Mouse (Mus musculus) intestine, embryonic 15.5 days (tissue): ENCODE measurements at regions not wholly inside any gene's neighbourhood (a gene's known extent, or its start where the extent isn't known, plus 50 kb on each side); places are given as distances from the start of the nearest gene placed in this dataset.

Experiments used
- ATAC-seq: fragments of 200-750 bp; cut with Nextera tagmentation; 2 replicates; pipeline ENCODE4 v1.8.0; 2017; ENCODE audit warnings: moderate TSS enrichment, moderate library complexity
- H3K27ac ChIP-seq: fragments of 300-500 bp; sonication (generic); 2 replicates; pipeline ENCODE4 v1.5.1; 2015; ENCODE audit warnings: mild to moderate bottlenecking, inconsistent platforms
- H3K27me3 ChIP-seq: fragments of 300-500 bp; sonication (generic); replicated peaks from 2 replicates; pipeline ENCODE4 v1.6.1; 2015; ENCODE audit warnings: inconsistent platforms
- H3K36me3 ChIP-seq: fragments of 300-500 bp; sonication (generic); 2 replicates; pipeline ENCODE4 v1.6.1; 2015; ENCODE audit warnings: inconsistent platforms
- H3K4me1 ChIP-seq: fragments of 300-500 bp; sonication (generic); replicated peaks from 2 replicates; pipeline ENCODE4 v1.6.1; 2015; ENCODE audit warnings: inconsistent platforms
- H3K4me2 ChIP-seq: fragments of 300-500 bp; sonication (generic); replicated peaks from 2 replicates; pipeline ENCODE4 v1.6.1; 2015; ENCODE audit warnings: mild to moderate bottlenecking, inconsistent platforms
- H3K4me3 ChIP-seq: fragments of 300-500 bp; sonication (generic); replicated peaks from 2 replicates; pipeline ENCODE4 v1.5.1; 2015; ENCODE audit warnings: inconsistent platforms
- H3K9ac ChIP-seq: fragments of 300-500 bp; sonication (generic); 2 replicates; pipeline ENCODE4 v1.6.1; 2015; ENCODE audit warnings: inconsistent platforms
- H3K9me3 ChIP-seq: fragments of 300-500 bp; sonication (generic); 2 replicates; pipeline ENCODE4 v1.6.1; 2016; ENCODE audit warnings: inconsistent platforms
- WGBS: fragments of 180-500 bp; shearing (Covaris S2); methylation state at CpG from one replicate; pipeline ENCODE4 v1.1.7; 2015; 5-methylcytosine and 5-hydroxymethylcytosine counted together

GRCm38 (mm10) chr1:47050492-47050891, 157.8 kb upstream of the Slc39a10 start:
- Histone ChIP-seq H3K4me1 (no peaks in the 10 kb centered on the region), H3K36me3 (no peaks in the 10 kb centered on the region), H3K27ac (no peak overlapping the region), H3K27me3 (no peaks in the 10 kb centered on the region), H3K9ac (no peak overlapping the region), H3K4me3 (no peak overlapping the region), H3K4me2 (no peak overlapping the region), H3K9me3 (no peaks in the 10 kb centered on the region)
- 67% methylated on average over 1 of the region's 1 CpGs for WGBS
- ATAC-seq = no peak

GRCm38 (mm10) chr1:47037576-47037975, 144.9 kb upstream of the Slc39a10 start:
- Histone ChIP-seq H3K9me3 (no peaks in the 10 kb centered on the region), H3K36me3 (no peaks in the 10 kb centered on the region), H3K4me3 (no peak overlapping the region), H3K9ac (no peak overlapping the region), H3K27me3 (no peaks in the 10 kb centered on the region), H3K27ac (no peak overlapping the region), H3K4me1 (no peaks in the 10 kb centered on the region), H3K4me2 (no peak overlapping the region)
- no peak for ATAC-seq
- 65% methylated on average over 2 of the region's 2 CpGs for WGBS

DNA sequence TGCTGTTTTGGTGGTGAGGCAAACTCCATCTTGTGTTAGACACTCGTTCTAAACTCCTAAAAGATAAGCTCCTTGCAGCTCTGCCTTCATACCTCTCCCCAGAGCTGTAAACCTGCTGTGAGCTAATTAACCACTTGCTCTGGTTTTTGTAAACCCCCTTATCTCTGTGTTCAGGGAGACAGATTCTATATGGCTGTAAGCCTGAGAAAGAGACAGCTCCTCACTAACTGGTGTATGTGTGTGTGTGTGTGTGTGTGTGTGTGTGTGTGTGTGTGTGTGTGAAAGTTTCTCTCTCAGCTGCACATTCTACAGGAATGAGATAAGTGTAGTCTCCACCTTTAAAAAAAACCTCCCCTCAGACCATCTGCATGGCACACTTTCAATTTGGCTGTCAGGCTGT, 126.7 kb upstream of the Slc39a10 start:
- Histone ChIP-seq H3K9ac (no peak overlapping the region), H3K4me1 (no peaks in the 10 kb centered on the region), H3K27me3 (no peaks in the 10 kb centered on the region), H3K4me3 (no peak overlapping the region), H3K27ac (no peak overlapping the region), H3K9me3 (no peaks in the 10 kb centered on the region), H3K36me3 (no peaks in the 10 kb centered on the region), H3K4me2 (no peak overlapping the region)
- 8% methylated on average over 1 of the region's 1 CpGs for WGBS
- no peak for ATAC-seq

DNA sequence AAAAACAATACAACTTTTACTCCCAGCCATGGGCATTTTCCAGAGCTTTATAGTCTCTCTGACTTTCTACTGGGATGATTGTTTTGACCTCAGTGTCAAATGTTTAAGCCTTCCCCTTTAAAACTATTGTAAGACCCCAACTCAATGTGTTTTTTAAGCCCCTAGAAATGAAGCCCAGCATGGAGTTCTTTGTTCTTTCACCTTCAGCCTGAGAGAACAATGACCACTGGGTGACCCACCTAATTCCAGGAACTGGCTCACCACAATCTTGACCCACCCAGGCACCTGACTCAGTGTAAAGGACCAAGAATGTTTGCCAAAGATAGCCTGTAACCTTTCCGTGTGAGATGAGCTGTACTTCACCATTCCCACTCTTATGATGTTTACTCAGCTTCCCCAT, 121.9 kb upstream of the Slc39a10 start:
- no peak overlapping the region for H3K27ac ChIP-seq
- ATAC-seq = no peak
- no peak overlapping the region for H3K9ac ChIP-seq
- H3K27me3 ChIP-seq = no peaks in the 10 kb centered on the region
- H3K4me2 ChIP-seq = no peak overlapping the region
- H3K36me3 ChIP-seq = no peaks in the 10 kb centered on the region
- H3K9me3 ChIP-seq = no peaks in the 10 kb centered on the region
- WGBS = 76% methylated on average over 1 of the region's 1 CpGs
- no peak overlapping the region for H3K4me3 ChIP-seq
- no peaks in the 10 kb centered on the region for H3K4me1 ChIP-seq

DNA sequence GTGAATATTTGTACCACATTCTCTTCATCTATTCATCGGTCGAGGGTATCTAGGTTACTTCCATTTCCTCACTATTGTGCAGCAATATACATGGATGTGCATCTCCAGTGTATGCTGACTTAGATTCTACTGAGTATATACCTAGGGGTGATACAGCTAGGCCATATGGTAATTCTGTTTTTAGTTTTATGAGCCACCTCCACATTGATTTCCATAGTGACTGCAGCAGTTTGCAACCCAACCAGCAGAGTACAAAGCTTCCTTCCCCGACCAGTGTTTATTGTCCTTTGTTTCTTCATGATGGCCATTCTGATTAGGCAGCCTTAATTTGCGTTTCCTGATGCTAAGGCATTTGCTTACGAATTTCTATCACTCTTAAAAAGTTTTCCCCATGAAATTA, 111.1 kb upstream of the Slc39a10 start:
- 75% methylated on average over 5 of the region's 5 CpGs for WGBS
- no peak overlapping the region for H3K9ac ChIP-seq
- H3K4me2 ChIP-seq = no peak overlapping the region
- H3K36me3 ChIP-seq = no peaks in the 10 kb centered on the region
- H3K9me3 ChIP-seq = no peaks in the 10 kb centered on the region
- ATAC-seq = no peak
- H3K27me3 ChIP-seq = no peaks in the 10 kb centered on the region
- no peak overlapping the region for H3K4me3 ChIP-seq
- no peaks in the 10 kb centered on the region for H3K4me1 ChIP-seq
- H3K27ac ChIP-seq = no peak overlapping the region

DNA sequence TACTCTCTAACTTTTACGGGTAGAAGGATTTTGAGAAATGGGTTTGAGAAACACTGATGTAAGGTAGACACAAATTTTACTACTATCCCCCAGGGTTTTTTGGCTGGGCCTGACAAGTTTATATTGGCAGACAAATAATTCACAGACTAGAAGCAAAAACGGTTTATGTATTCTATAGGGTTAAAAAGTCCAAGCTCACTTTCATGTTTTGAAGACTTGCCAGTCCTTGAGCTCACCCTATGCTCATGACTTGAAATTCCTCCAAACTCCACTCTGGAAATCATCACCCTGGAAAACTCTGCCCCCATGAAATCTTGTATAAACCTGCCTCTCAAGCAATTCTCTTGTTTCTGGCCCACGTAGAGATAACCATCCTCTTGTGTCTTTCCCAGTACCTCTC, 106.7 kb upstream of the Slc39a10 start:
- H3K27me3 ChIP-seq = no peaks in the 10 kb centered on the region
- WGBS = 47% methylated on average over 3 of the region's 3 CpGs
- H3K27ac ChIP-seq = no peak overlapping the region
- H3K4me2 ChIP-seq = no peak overlapping the region
- H3K36me3 ChIP-seq = no peaks in the 10 kb centered on the region
- H3K9ac ChIP-seq = no peak overlapping the region
- no peaks in the 10 kb centered on the region for H3K9me3 ChIP-seq
- no peak overlapping the region for H3K4me3 ChIP-seq
- H3K4me1 ChIP-seq = no peaks in the 10 kb centered on the region
- peak; percentile 31; the same call in 1 of the 2 replicates for ATAC-seq

DNA sequence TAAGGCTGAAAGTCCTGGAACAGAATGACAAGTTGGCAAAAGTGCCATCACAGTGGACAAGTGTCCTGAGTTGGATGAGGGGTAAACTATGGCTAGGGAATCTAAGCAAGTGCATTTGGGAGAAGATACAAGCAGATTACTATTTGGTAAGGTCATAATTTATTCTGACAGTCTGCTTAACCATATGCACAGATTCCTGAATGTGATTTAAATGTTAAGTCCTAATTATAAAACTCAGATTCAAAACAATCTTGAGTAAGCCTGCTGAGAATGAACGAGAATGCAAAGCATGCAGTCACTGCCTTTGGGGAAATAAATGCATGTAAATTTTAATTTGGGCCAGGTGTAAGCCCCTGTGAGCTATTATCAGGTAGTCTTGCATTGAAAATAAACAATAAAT, 93.3 kb upstream of the Slc39a10 start:
- Histone ChIP-seq H3K36me3 (no peaks in the 10 kb centered on the region), H3K4me3 (no peak overlapping the region), H3K4me1 (no peaks in the 10 kb centered on the region), H3K4me2 (no peak overlapping the region), H3K9me3 (no peaks in the 10 kb centered on the region), H3K9ac (no peak overlapping the region), H3K27me3 (no peaks in the 10 kb centered on the region), H3K27ac (no peak overlapping the region)
- ATAC-seq = no peak
- WGBS = 78% methylated on average over 1 of the region's 1 CpGs

DNA sequence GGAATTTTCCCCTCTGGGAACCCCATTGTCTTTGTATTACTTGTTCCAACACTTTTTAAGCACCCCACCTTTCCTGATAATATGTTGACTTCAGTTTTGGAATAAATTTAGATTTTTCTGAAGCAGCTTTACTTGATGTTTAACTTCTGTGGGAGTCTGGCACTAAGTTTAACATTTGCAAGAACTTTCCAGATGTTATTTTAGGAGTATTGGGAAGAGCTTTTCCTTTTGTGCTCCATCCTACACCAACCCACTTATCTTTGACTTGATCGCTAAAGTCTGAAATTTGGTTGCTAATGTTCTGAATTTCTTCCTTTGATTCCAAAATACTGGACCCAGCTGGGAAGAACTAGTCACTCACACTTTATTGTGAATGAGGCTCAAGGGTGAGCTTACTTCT, 90.4 kb upstream of the Slc39a10 start:
- H3K27me3 ChIP-seq = no peaks in the 10 kb centered on the region
- WGBS = 82% methylated on average over 1 of the region's 1 CpGs
- no peak overlapping the region for H3K27ac ChIP-seq
- no peak overlapping the region for H3K4me2 ChIP-seq
- no peaks in the 10 kb centered on the region for H3K9me3 ChIP-seq
- H3K4me3 ChIP-seq = no peak overlapping the region
- no peak overlapping the region for H3K9ac ChIP-seq
- no peak for ATAC-seq
- no peaks in the 10 kb centered on the region for H3K36me3 ChIP-seq
- no peaks in the 10 kb centered on the region for H3K4me1 ChIP-seq

- Histone ChIP-seq H3K4me2 (no peak overlapping the region), H3K27ac (no peak overlapping the region), H3K4me1 (no peaks in the 10 kb centered on the region), H3K27me3 (no peaks in the 10 kb centered on the region), H3K9ac (no peak overlapping the region), H3K9me3 (no peaks in the 10 kb centered on the region), H3K4me3 (no peak overlapping the region), H3K36me3 (no peaks in the 10 kb centered on the region)
- ATAC-seq = no peak
- WGBS = 36% methylated on average over 3 of the region's 3 CpGs
These were observed 77.8 kb upstream of the Slc39a10 start for GRCm38 (mm10) chr1:46970470-46970869.

DNA sequence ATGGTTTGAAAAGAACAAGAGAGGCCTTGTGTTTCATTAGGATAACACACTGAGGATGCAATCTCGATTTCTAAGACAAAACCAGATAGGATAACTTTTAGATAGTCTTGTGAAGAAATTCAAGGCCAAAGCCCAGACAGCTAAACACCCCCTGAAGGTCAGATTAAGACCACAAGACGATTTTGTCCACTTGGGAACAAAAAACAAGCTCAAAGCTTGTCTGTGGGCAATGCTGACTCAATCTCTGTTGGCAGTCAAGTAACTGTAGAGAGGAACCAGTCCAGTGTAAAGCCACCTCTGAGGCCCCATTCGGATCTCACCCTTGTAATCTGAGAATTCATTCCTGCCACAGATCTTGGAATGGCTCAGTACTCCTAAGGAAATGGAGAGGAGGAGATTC, 75.7 kb upstream of the Slc39a10 start:
- Histone ChIP-seq H3K4me2 (no peak overlapping the region), H3K9ac (no peak overlapping the region), H3K4me3 (no peak overlapping the region), H3K27ac (no peak overlapping the region), H3K4me1 (no peaks in the 10 kb centered on the region), H3K36me3 (no peaks in the 10 kb centered on the region), H3K27me3 (no peaks in the 10 kb centered on the region), H3K9me3 (no peaks in the 10 kb centered on the region)
- 74% methylated on average over 3 of the region's 3 CpGs for WGBS
- ATAC-seq = no peak

DNA sequence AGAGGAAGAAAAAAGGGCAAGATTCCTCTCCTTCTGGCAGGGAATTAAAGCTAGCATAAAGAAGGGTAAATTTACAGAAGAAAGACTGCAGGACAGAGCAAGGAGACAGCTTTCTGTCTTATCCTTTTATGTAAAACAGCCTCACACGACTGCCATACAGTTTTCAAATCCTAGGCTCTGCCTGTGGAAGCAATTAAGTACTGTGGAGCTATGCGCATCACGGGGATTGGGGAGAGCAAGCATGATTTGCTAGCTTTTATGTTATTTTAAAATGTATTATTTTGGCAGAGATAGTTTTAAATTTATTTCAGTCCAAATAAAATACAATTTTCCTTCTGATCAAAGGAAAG, 74.2 kb upstream of the Slc39a10 start:
- no peaks in the 10 kb centered on the region for H3K9me3 ChIP-seq
- no peaks in the 10 kb centered on the region for H3K36me3 ChIP-seq
- no peak overlapping the region for H3K4me2 ChIP-seq
- no peak overlapping the region for H3K4me3 ChIP-seq
- no peak overlapping the region for H3K27ac ChIP-seq
- WGBS = 67% methylated on average over 3 of the region's 3 CpGs
- no peaks in the 10 kb centered on the region for H3K4me1 ChIP-seq
- H3K27me3 ChIP-seq = no peaks in the 10 kb centered on the region
- H3K9ac ChIP-seq = no peak overlapping the region
- no peak for ATAC-seq

DNA sequence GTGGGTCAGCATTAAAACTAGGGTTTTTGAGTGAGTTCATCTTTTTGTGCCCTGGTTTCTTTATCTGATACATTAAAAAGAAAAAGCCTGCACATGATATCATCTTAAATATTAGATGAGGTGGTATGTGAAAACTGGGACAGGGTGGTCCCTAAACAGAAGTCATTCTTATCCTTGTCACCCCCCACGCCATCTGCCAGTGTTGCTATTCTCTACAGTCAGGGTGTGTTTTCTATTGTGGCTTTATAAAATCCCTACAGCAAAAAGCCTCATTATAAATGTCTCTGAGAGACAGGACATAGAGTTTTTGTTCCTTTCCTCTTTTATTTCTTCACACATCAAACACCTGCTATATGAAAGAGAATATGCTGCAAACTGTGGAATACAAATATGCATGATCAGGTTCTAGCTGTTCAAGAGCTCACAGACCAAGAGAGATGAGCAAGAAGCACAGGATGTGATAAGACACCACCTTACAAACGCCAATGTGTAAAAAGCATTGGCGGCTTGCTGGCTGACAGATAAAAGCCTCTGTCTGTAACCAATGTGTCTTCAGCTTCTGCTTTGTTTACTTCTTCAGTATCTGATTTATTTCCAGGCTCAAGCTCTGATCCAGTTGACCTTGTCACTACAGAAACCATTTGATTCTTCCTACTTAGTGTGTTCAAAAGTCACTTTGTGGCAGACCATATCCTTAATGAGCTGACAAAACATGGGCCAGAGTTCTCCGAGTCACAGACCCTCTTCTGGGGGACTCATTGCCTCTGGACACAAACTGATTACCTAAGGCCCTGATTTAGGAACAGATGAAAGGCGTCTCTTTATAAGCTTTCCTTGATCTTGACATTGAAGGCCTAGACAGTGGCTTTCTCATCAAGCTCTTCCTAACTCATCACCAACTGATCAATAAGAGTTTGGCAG, 73.6 kb upstream of the Slc39a10 start:
- Histone ChIP-seq H3K36me3 (no peaks in the 10 kb centered on the region), H3K9me3 (no peaks in the 10 kb centered on the region), H3K27me3 (no peaks in the 10 kb centered on the region), H3K4me1 (no peaks in the 10 kb centered on the region), H3K9ac (no peak overlapping the region), H3K4me3 (no peak overlapping the region), H3K4me2 (no peak overlapping the region), H3K27ac (no peak overlapping the region)
- WGBS = 49% methylated on average over 5 of the region's 5 CpGs
- no peak for ATAC-seq

DNA sequence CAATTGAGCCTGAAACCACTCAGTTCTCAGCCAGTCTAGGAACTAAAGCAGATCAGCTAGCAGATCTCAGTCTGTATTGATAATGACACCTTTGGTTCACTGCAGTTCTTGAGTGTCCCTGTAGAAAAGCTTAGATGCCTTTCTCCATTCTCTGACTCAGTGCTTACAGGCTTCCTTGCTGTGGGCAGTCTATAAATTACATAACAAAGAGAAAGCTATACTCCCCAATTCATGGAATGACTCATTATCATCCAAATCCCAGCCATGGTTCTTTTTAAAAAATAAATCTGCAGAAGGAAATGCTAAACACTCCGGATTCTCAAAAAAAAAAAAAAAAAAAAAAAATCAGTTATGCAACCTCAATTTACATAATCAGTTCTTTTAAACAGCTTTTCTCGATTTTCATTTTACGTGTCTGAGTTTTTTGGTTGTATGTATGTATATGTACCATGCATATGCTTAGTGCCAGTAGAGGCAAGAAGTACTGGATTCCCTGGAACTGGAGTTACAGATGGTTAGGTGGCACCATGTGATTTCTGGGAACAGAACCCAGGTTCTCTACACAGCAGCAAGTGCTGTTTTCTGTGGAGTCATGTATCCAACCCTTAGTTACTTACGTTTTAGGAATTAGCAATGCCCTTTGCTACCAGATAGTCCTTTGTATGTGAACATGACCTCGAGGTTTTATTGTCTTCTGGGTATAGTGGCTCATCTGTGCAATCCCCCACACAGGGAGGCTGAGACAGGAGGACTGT, 71.5 kb upstream of the Slc39a10 start:
- no peak overlapping the region for H3K27ac ChIP-seq
- no peaks in the 10 kb centered on the region for H3K9me3 ChIP-seq
- WGBS = 86% methylated on average over 5 of the region's 5 CpGs
- H3K36me3 ChIP-seq = no peaks in the 10 kb centered on the region
- H3K4me3 ChIP-seq = no peak overlapping the region
- H3K9ac ChIP-seq = no peak overlapping the region
- H3K27me3 ChIP-seq = no peaks in the 10 kb centered on the region
- no peak for ATAC-seq
- H3K4me2 ChIP-seq = no peak overlapping the region
- H3K4me1 ChIP-seq = no peaks in the 10 kb centered on the region
